Mouse (Mus musculus) heart, embryonic 14.5 days (tissue): ENCODE data around the gene Cd38. TPM values are rescaled to one million over a fixed set of nuclear protein-coding genes. Genes with fewer than 3 reads are reported as not detected.

Experiments
- ATAC-seq: fragments of 200-750 bp; cut with Nextera tagmentation; 2 replicates; pipeline ENCODE4 v1.8.0; 2017; ENCODE audit warnings: low read depth, moderate TSS enrichment; ENCODE audit not compliant: insufficient number of reproducible peaks, insufficient read depth, low FRiP score
- H3K27ac ChIP-seq, 2 experiments: fragments of 200-500 bp in 1 of 2; fragments of 300-500 bp in 1 of 2; sonication (generic) in 1 of 2; replicated peaks in 1 of 2; 2 replicates each; pipeline ENCODE4 v1.5.1; 2012 to 2014; ENCODE audit warnings: low read depth in 2 of 2, low read length in 2 of 2, control low read depth in 1 of 2, mild to moderate bottlenecking in 1 of 2, mixed read lengths in 1 of 2; ENCODE audit not compliant: control insufficient read depth in 1 of 2, insufficient read depth in 1 of 2
- H3K27me3 ChIP-seq: fragments of 300-500 bp; sonication (generic); 2 replicates; pipeline ENCODE4 v1.6.1; 2014; ENCODE audit warnings: mild to moderate bottlenecking, low read length, control low read depth; ENCODE audit not compliant: control insufficient read depth, insufficient read depth
- H3K36me3 ChIP-seq: fragments of 300-500 bp; sonication (generic); 2 replicates; pipeline ENCODE4 v1.6.1; 2014; ENCODE audit warnings: mild to moderate bottlenecking, control low read depth, low read length, mixed read lengths; ENCODE audit not compliant: control insufficient read depth, insufficient read depth
- H3K4me1 ChIP-seq, 2 experiments: fragments of 200-500 bp in 1 of 2; fragments of 300-500 bp in 1 of 2; sonication (generic) in 1 of 2; 2 replicates each; pipeline ENCODE4 v1.6.1; 2012 to 2014; ENCODE audit warnings: low read length in 2 of 2, control low read depth in 1 of 2, mixed read lengths in 1 of 2; ENCODE audit not compliant: control insufficient read depth in 2 of 2, insufficient read depth in 2 of 2
- H3K4me2 ChIP-seq: fragments of 300-500 bp; sonication (generic); 2 replicates; pipeline ENCODE4 v1.6.1; 2014; ENCODE audit warnings: mild to moderate bottlenecking, low read length
- H3K4me3 ChIP-seq, 2 experiments: fragments of 200-500 bp in 1 of 2; fragments of 300-500 bp in 1 of 2; sonication (generic) in 1 of 2; 2 replicates each; pipeline ENCODE4 v1.5.1; 2012 to 2014; ENCODE audit warnings: low read length in 2 of 2, mild to moderate bottlenecking in 2 of 2, control low read depth in 1 of 2, low read depth in 1 of 2, moderate library complexity in 1 of 2; ENCODE audit not compliant: control insufficient read depth in 1 of 2, insufficient read depth in 1 of 2
- H3K9ac ChIP-seq: fragments of 300-500 bp; sonication (generic); 2 replicates; pipeline ENCODE4 v1.6.1; 2014; ENCODE audit warnings: mild to moderate bottlenecking, low read length
- H3K9me3 ChIP-seq: fragments of 300-500 bp; sonication (generic); 2 replicates; pipeline ENCODE4 v1.6.1; 2016; ENCODE audit warnings: low read length, control low read depth; ENCODE audit not compliant: control insufficient read depth
- WGBS: fragments of 180-500 bp; shearing (Covaris S2); extraction: QIAGEN DNeasy Blood & Tissue Kit; methylation state at CpG from one replicate; pipeline ENCODE4 v1.1.7; 2014; 5-methylcytosine and 5-hydroxymethylcytosine counted together
- polyA plus RNA-seq: library from polyadenylated mRNA; unstranded; fragments of >200 nt; fragmentation: Nextera tagmentation; extraction: Ambion mirVana; gene quantifications from 2 replicates; pipeline ENCODE4 v1.2.1, GENCODE M21; 2014

Cd38 gene
- polyA plus RNA-seq, 1 experiment from 2014 or later: 25.3 TPM

DNA sequence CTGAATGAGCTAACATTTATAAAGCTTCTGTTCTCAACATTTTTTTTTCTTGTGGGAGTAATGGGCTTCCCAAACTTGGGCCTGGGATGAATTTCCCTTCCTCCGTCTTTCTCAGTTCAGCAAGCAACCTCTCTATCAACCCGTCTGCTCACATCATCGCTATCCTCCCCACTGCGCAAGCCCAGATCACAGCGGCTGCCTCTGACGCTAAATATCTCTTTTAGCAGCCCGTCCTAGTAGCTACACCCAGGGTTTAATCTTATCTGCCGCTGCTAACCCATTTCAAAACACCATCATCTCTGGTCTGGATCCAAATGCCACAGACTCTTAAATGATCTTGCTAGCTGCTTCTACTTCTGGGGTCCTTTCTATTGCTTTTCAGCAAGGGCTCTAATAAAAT, 8.7 kb upstream of the Cd38 start:
- no peaks in the 10 kb centered on the region for H3K36me3 ChIP-seq
- no peak overlapping the region for H3K4me3 ChIP-seq
- H3K27ac ChIP-seq: no peak overlapping the region
- ATAC-seq: no peak
- H3K9ac ChIP-seq: no peak overlapping the region
- peak overlapping the region; percentile 32 for H3K4me2 ChIP-seq
- no peaks in the 10 kb centered on the region; the same call in 1 of the 2 replicates for H3K9me3 ChIP-seq
- WGBS: 26% methylated on average over 8 of the region's 8 CpGs
- H3K27me3 ChIP-seq: no peaks in the 10 kb centered on the region
- H3K4me1 ChIP-seq: peaks cover 5 to 10% of the 10 kb centered on the region in 2 experiments; a peak in 3 of 4 replicates

GRCm38 (mm10) chr5:43860096-43860495, 8.3 kb upstream of the Cd38 start:
- peak overlapping the region; percentile 32; the same call in 1 of the 2 replicates for H3K4me2 ChIP-seq
- peaks cover 5 to 8% of the 10 kb centered on the region in 2 experiments; a peak in 3 of 4 replicates for H3K4me1 ChIP-seq
- H3K4me3 ChIP-seq: no peak overlapping the region
- no peaks in the 10 kb centered on the region for H3K27me3 ChIP-seq
- WGBS: 82% methylated on average over 5 of the region's 5 CpGs
- H3K9me3 ChIP-seq: no peaks in the 10 kb centered on the region; the same call in 1 of the 2 replicates
- H3K36me3 ChIP-seq: no peaks in the 10 kb centered on the region
- no peak overlapping the region for H3K27ac ChIP-seq
- no peak for ATAC-seq
- no peak overlapping the region for H3K9ac ChIP-seq

- Histone ChIP-seq H3K9me3 (no peaks in the 10 kb centered on the region; the same call in 1 of the 2 replicates), H3K4me2 (no peak overlapping the region), H3K36me3 (no peaks in the 10 kb centered on the region), H3K27ac (no peak overlapping the region), H3K27me3 (no peaks in the 10 kb centered on the region), H3K4me3 (no peak overlapping the region), H3K4me1 (peaks cover 5 to 8% of the 10 kb centered on the region in 2 experiments; a peak in 3 of 4 replicates), H3K9ac (no peak overlapping the region)
- no peak for ATAC-seq
- 70% methylated on average over 5 of the region's 5 CpGs for WGBS
Observed at GRCm38 (mm10) chr5:43860670-43861431, 7.5 kb upstream of the Cd38 start.

DNA sequence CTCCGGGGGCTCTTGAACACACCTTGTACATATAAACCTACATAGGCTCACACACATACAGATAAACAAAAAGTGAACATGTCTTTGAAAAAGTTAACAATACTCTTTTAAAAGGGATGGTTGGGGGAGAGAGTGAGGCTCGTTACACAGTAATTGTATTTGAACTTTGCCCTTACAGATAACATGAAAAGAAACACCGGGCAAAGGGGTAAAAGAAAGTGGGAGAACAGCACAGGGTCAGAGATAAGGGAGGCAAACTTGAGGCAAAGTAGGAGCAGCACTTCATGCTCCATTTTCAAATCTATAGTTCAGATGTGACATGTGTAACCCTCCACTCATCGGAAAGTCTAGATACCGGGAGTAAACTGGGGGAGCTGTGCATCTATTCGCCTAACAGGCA, 4.7 kb upstream of the Cd38 start:
- 48% methylated on average over 6 of the region's 6 CpGs for WGBS
- Histone ChIP-seq H3K4me2 (no peak overlapping the region), H3K27ac (no peak overlapping the region), H3K9me3 (no peaks in the 10 kb centered on the region), H3K9ac (no peak overlapping the region), H3K36me3 (no peaks in the 10 kb centered on the region), H3K4me1 (peaks cover 8 to 11% of the 10 kb centered on the region in 2 experiments), H3K4me3 (no peak overlapping the region), H3K27me3 (no peaks in the 10 kb centered on the region)
- no peak for ATAC-seq

GRCm38 (mm10) chr5:43865316-43865715, 3.0 kb upstream of the Cd38 start:
- 45% methylated on average over 2 of the region's 2 CpGs for WGBS
- ATAC-seq: no peak
- Histone ChIP-seq H3K9ac (no peak overlapping the region), H3K4me3 (no peak overlapping the region), H3K9me3 (no peaks in the 10 kb centered on the region), H3K27me3 (no peaks in the 10 kb centered on the region), H3K4me1 (peaks cover 4 to 6% of the 10 kb centered on the region in 2 experiments; a peak in 3 of 4 replicates), H3K4me2 (no peak overlapping the region), H3K36me3 (no peaks in the 10 kb centered on the region), H3K27ac (0 out of 4 replicates have a peak overlapping the region, but pooled peaks of 1 of the 2 experiments have one; percentile 33)

- Histone ChIP-seq H3K4me1 (peaks cover 2 to 6% of the 10 kb centered on the region in 2 experiments; a peak in 3 of 4 replicates), H3K9ac (peak overlapping the region; percentile 73), H3K4me3 (peak overlapping the region; percentile 52 to 62), H3K36me3 (no peaks in the 10 kb centered on the region), H3K27ac (peak overlapping the region; percentile 70), H3K27me3 (no peaks in the 10 kb centered on the region), H3K4me2 (peak overlapping the region; percentile 90), H3K9me3 (no peaks in the 10 kb centered on the region)
- WGBS: 1% methylated on average over 28 of the region's 28 CpGs
- ATAC-seq: peak; percentile 81
Observed at GRCm38 (mm10) chr5:43868711-43869600, 603 bp downstream of the Cd38 start.

DNA sequence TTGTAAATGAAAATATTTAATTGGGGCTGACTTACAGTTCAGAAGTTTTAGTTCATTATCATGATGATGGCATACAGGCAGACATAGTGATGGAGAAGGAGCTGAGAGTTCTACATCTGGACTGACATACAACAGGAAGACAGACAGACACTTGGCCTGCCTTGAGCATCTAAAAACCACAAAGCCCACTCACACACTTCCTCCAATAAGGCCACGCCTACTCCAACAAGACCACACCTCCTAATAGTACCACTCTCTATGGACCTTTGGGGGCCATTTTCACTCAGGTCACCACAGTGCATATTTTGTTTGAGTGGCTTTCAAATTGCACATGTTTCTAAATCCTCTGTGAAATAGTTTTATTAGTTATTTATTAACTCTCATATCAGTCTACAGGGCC, 3.5 kb downstream of the Cd38 start:
- H3K4me2 ChIP-seq: no peak overlapping the region
- H3K4me1 ChIP-seq: peaks cover 2 to 6% of the 10 kb centered on the region in 2 experiments; a peak in 3 of 4 replicates
- no peaks in the 10 kb centered on the region for H3K36me3 ChIP-seq
- no peak for ATAC-seq
- no peak overlapping the region for H3K9ac ChIP-seq
- no peak overlapping the region for H3K4me3 ChIP-seq
- WGBS: 67% methylated on average over 1 of the region's 1 CpGs
- H3K9me3 ChIP-seq: no peaks in the 10 kb centered on the region
- H3K27me3 ChIP-seq: no peaks in the 10 kb centered on the region
- H3K27ac ChIP-seq: no peak overlapping the region
